ENCODE assay signal across 34 mouse cellular contexts in the genomic region with DNA sequence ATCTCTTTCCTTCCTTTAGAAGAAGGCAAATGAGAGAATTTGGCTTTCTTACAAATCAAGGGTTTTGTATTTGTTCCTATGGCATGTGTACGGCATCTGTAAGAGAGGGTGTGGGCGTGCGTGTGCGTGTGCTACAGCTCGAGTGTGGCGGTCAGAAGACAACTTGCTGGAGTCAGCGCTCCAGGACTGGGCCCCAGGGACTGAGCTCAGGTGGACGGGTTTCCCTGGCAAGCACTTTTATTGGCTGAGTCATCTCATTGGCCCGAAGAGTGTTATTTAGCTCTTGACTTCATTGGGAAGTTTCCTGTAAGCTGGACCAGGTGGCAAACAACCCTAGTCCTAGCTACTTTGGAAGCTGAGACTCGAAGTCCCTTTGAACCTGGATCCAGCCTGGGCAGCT. TPM values are rescaled to one million over a fixed set of nuclear protein-coding genes. Genes with fewer than 3 reads are reported as not detected.
A peak's percentile ranks its signal among the peaks of the same experiment; 100 is the strongest.
DNase-seq lines count a peak whose midpoint lies in the region; ATAC-seq and TF ChIP-seq lines count a peak whose summit lies in the region.
"Had no signal": no experiment of that assay in that cellular context is flagged by ENCODE, and none has a peak within 500 bp of the region (broad histone marks: within the 10 kb centered on the region; RNA-seq: fewer than 3 reads in every experiment).

No protein-coding gene starts in this region.

- TF ChIP-seq POLR2A in bone marrow macrophage, adult 2 months (IDR thresholded peaks at IDR 0.05; ENCODE audit: borderline replicate concordance, low read depth, low read length): no peak

- peak; percentile 43; the same call in 1 of the 2 replicates for ATAC-seq in limb, embryonic 15.5 days (ENCODE audit: insufficient number of reproducible peaks, low FRiP score, low TSS enrichment, low read depth)
- ATAC-seq: activated CD4-positive, CD25-positive, alpha-beta regulatory T cell, adult 4 months; CD4-positive, CD25-positive, alpha-beta regulatory T cell, adult 4 months; forebrain, embryonic 13.5 days; intestine, postnatal 0 days; midbrain, embryonic 15.5 days had no signal

- H3K4me3 ChIP-seq in bone marrow macrophage, adult 2 months (ENCODE audit: insufficient read depth, low read length): peak overlapping the region; percentile 42; the same call in 1 of the 2 replicates
- H3K4me3 ChIP-seq in limb, embryonic 15.5 days: no peak overlapping the region
- H3K4me3 ChIP-seq: forebrain, embryonic 13.5 days; heart, embryonic 13.5 days; lung, embryonic 15.5 days; midbrain, embryonic 15.5 days had no signal

- peak; percentile 13 for DNase-seq in gastrocnemius, postnatal 25 days
- no peak for DNase-seq in gastrocnemius, postnatal 10 days
- peak; percentile 86 for DNase-seq in 3134 (ENCODE audit: extremely low read depth, insufficient read length, low spot score)
- no peak for DNase-seq in liver
- no peak for DNase-seq in adrenal gland, adult 2 months
- DNase-seq: adrenal gland, postnatal 10 days; cerebellum, adult 11-12 months; cerebellum, postnatal 10 days; heart, postnatal 10 days; kidney, adult 9 months; kidney, postnatal 10 days; lung, postnatal 4 days; right cerebral cortex, postnatal 25 days; thymus, postnatal 14 days had no signal

- peak overlapping the region; percentile 95 for H3K27ac ChIP-seq in bone marrow macrophage, adult 2 months (ENCODE audit: insufficient read depth, low read depth, low read length)
- peak overlapping the region; percentile 69 for H3K27ac ChIP-seq in limb, embryonic 15.5 days
- H3K27ac ChIP-seq: forebrain, embryonic 13.5 days; heart, embryonic 13.5 days; hindbrain, embryonic 14.5 days; lung, embryonic 15.5 days; midbrain, embryonic 15.5 days had no signal

- peaks cover 25% of the 10 kb centered on the region for H3K4me1 ChIP-seq in bone marrow macrophage, adult 2 months (ENCODE audit: control insufficient read depth, insufficient read depth, low read length)
- H3K4me1 ChIP-seq in limb, embryonic 15.5 days: peaks cover 12% of the 10 kb centered on the region; the same call in 1 of the 2 replicates
- H3K4me1 ChIP-seq: forebrain, embryonic 13.5 days; lung, embryonic 15.5 days; midbrain, embryonic 15.5 days had no signal

- H3K4me2 ChIP-seq in limb, embryonic 15.5 days: peak overlapping the region; percentile 33
- H3K4me2 ChIP-seq: forebrain, embryonic 13.5 days; heart, embryonic 13.5 days; hindbrain, embryonic 14.5 days; liver, embryonic 11.5 days; lung, embryonic 15.5 days; midbrain, embryonic 15.5 days had no signal

- no peak for TF ChIP-seq CTCF in bone marrow macrophage, adult 2 months (IDR thresholded peaks at IDR 0.05; ENCODE audit: low read depth, low read length)

- WGBS in limb, embryonic 15.5 days: 27% methylated on average over 10 of the region's 10 CpGs

- H3K9me3 ChIP-seq in limb, embryonic 15.5 days: no peaks in the 10 kb centered on the region
- H3K9me3 ChIP-seq: forebrain, embryonic 13.5 days; heart, embryonic 13.5 days; lung, embryonic 15.5 days; midbrain, embryonic 15.5 days had no signal

- H3K27me3 ChIP-seq in limb, embryonic 15.5 days: no peaks in the 10 kb centered on the region
- H3K27me3 ChIP-seq: forebrain, embryonic 13.5 days; heart, embryonic 13.5 days; lung, embryonic 15.5 days; midbrain, embryonic 15.5 days had no signal

- no peak overlapping the region for H3K9ac ChIP-seq in limb, embryonic 15.5 days
- H3K9ac ChIP-seq: forebrain, embryonic 13.5 days; heart, embryonic 13.5 days; hindbrain, embryonic 14.5 days; lung, embryonic 15.5 days; midbrain, embryonic 15.5 days had no signal

- H3K36me3 ChIP-seq in limb, embryonic 15.5 days: no peaks in the 10 kb centered on the region
- H3K36me3 ChIP-seq: heart, embryonic 13.5 days; lung, embryonic 15.5 days; midbrain, embryonic 15.5 days had no signal

RNA-seq across cellular contexts. Expression of gene Aicda, which starts 7.7 kb away (rescaled TPM):
- total RNA-seq in gastrocnemius, postnatal 25 days (2021): not detected
- not detected for total RNA-seq in gastrocnemius, postnatal 10 days (2021)
- 0.45 TPM in 1 of 2 replicates, not detected in the other for polyA plus RNA-seq in bone marrow macrophage, adult 2 months (2012; ENCODE audit: insufficient read depth, insufficient read length, missing spikeins)
- polyA plus RNA-seq in limb, embryonic 15.5 days (2015; fragmentation: Nextera tagmentation; extraction: Ambion mirVana): 0.18 and 0.19 TPM in 2 replicates
- total RNA-seq in adrenal gland, adult 2 months (2021): not detected
- polyA plus RNA-seq in adrenal gland, adult 2 months (2012; rRNA removed): not detected in 2 replicates
- total RNA-seq: adrenal gland, postnatal 10 days; heart, adult 8-10 months; heart, postnatal 10 days; hematopoietic stem cell, adult 5-6 weeks; left cerebral cortex, postnatal 14 days; megakaryocyte-erythroid progenitor cell, adult 5-6 weeks had no signal
- polyA plus RNA-seq: cortical plate, adult 2 months; gonadal fat pad, adult 2 months; heart, embryonic 13.5 days; intestine, postnatal 0 days; liver, embryonic 16.5 days; lung, embryonic 15.5 days; neural tube, embryonic 11.5 days had no signal

RNA-seq across cellular contexts. Expression of gene Mfap5, which starts 40.3 kb away (rescaled TPM):
- 10 to 100 TPM; 51.1 to 85.7 TPM for total RNA-seq in gastrocnemius, postnatal 25 days (2021)
- 100 to 1,000 TPM; 115 to 141 TPM for total RNA-seq in gastrocnemius, postnatal 10 days (2021)
- 0.32 TPM in 1 of 2 replicates, not detected in the other for polyA plus RNA-seq in bone marrow macrophage, adult 2 months (2012; ENCODE audit: insufficient read depth, insufficient read length, missing spikeins)
- polyA plus RNA-seq in limb, embryonic 15.5 days (2015; fragmentation: Nextera tagmentation; extraction: Ambion mirVana): 63.6 and 80.5 TPM in 2 replicates
- total RNA-seq in adrenal gland, adult 2 months (2021): 10 to 100 TPM; 15.5 to 22.6 TPM
- polyA plus RNA-seq in adrenal gland, adult 2 months (2012; rRNA removed): 38.2 and 38.8 TPM in 2 replicates
- total RNA-seq: hematopoietic stem cell, adult 5-6 weeks; megakaryocyte-erythroid progenitor cell, adult 5-6 weeks; neutrophil, adult 5-6 weeks had no signal
- polyA plus RNA-seq: activated CD4-positive, CD25-positive, alpha-beta regulatory T cell, adult 4 months; CD4-positive, CD25-positive, alpha-beta regulatory T cell, adult 4 months had no signal

RNA-seq across cellular contexts. Expression of gene Rimklb, which starts 47.4 kb away (rescaled TPM):
- total RNA-seq in gastrocnemius, postnatal 25 days (2021): under 1 TPM; 0.82 to 0.88 TPM
- total RNA-seq in gastrocnemius, postnatal 10 days (2021): 1 to 10 TPM; 2.1 to 2.6 TPM
- polyA plus RNA-seq in bone marrow macrophage, adult 2 months (2012; ENCODE audit: insufficient read depth, insufficient read length, missing spikeins): not detected in 2 replicates
- 9.3 and 11.6 TPM in 2 replicates for polyA plus RNA-seq in limb, embryonic 15.5 days (2015; fragmentation: Nextera tagmentation; extraction: Ambion mirVana)
- total RNA-seq in adrenal gland, adult 2 months (2021): not detected
- polyA plus RNA-seq in adrenal gland, adult 2 months (2012; rRNA removed): 0.09 TPM in 1 of 2 replicates, not detected in the other
- total RNA-seq: hematopoietic stem cell, adult 5-6 weeks; megakaryocyte-erythroid progenitor cell, adult 5-6 weeks had no signal

RNA-seq across cellular contexts. Expression of gene Apobec1, which starts 56.3 kb away (rescaled TPM):
- total RNA-seq in gastrocnemius, postnatal 25 days (2021): 1 to 10 TPM; 1.8 to 1.9 TPM
- total RNA-seq in gastrocnemius, postnatal 10 days (2021): 1 to 10 TPM; 2.3 to 4.3 TPM
- 664 and 728 TPM in 2 replicates for polyA plus RNA-seq in bone marrow macrophage, adult 2 months (2012; ENCODE audit: insufficient read depth, insufficient read length, missing spikeins)
- polyA plus RNA-seq in limb, embryonic 15.5 days (2015; fragmentation: Nextera tagmentation; extraction: Ambion mirVana): 4.0 and 4.5 TPM in 2 replicates
- 10 to 100 TPM; 11.7 to 13.5 TPM for total RNA-seq in adrenal gland, adult 2 months (2021)
- polyA plus RNA-seq in adrenal gland, adult 2 months (2012; rRNA removed): 13.4 and 15.4 TPM in 2 replicates

Comparison
In these comparisons a context has a peak if more than half of its experiments do, and no peak if none do; other contexts are left out.
1. DNase-seq: peak in gastrocnemius, postnatal 25 days (single experiment) and 3134 (single experiment); none in gastrocnemius, postnatal 10 days (single experiment), liver (single experiment) and adrenal gland, adult 2 months (single experiment).